Mouse (Mus musculus): ENCODE measurements around the gene Otud7b.

Otud7b gene

DNA sequence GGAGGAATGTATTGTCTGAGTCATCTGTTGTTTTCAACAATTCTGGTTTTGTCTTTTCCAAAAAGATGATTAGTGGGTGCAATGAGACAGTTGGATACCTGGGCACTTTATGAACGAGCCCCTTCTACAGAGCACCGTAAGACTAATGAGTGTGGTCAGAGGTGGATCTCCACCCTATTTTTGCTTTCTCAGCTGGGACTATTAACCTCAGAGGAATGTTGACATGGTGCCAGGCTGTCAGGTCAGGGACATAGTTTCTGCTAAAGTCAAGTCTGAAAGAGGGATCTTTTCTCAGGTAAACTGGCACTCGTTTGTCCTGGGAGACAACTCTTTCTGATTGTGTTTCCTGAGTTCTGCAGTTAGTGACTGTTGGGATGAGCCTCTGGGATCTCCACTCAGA, 30.7 kb downstream of the Otud7b start:
- no peak for DNase-seq (ENCODE audit: low read depth)

DNA sequence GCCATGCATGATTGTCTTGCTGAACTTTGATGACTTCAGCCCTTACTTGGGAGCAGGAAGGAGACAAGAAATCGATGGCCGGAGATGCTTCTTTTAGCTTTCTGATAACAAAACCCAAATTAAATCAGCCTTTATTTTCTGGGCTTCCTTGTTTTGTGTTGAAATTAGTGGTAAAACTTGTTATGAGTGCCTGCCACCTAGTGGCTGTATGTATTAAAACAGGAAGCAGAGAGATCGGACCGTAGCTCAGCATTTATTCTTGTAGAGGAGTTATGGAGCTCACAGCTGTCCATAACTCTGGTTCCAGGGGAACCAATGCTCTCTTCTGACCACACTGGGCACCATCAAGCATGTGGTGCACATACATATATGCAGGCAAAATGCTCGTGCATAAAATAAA, 43.6 kb downstream of the Otud7b start:
- peak; percentile 87 for DNase-seq (ENCODE audit: low read depth)

DNA sequence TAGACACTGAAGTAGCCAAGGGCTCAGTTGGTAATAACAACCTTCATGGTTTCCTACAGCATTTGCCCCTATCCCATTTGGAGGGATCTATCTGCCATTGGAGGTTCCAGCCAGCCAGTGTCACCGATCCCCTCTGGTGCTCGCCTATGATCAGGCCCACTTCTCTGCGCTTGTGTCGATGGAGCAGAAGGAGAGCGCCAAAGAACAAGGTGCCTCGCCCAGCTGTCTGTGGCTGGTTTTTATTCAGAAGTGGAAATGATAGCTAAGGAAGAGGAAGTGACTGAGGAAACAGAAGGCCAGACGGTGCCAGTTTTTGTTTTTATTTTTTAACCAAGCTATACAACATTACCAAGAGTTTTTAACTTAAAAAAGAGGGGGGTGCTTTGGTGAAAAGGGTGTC, 47.5 kb downstream of the Otud7b start:
- no peak for DNase-seq (ENCODE audit: low read depth)

DNA sequence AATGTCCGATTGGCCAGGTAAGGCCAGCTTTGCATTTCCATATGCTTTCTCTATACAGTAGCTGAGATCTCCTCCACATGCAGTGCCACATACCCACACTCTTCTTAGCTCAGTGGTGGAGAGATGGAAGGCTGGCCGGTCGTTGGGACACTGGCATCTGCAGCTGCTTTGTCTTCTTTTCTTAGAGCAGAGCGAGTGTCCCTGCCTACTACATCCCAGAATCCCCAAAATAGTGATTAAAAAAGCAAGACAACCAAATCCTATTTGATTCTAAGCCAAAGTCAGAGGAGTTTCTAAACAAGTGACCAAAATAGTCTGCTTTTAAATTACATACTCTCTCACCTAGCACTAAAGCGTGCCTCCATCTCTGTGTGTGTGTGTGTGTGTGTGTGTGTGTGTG, 48.3 kb downstream of the Otud7b start:
- DNase-seq (ENCODE audit: low read depth), result no peak

DNA sequence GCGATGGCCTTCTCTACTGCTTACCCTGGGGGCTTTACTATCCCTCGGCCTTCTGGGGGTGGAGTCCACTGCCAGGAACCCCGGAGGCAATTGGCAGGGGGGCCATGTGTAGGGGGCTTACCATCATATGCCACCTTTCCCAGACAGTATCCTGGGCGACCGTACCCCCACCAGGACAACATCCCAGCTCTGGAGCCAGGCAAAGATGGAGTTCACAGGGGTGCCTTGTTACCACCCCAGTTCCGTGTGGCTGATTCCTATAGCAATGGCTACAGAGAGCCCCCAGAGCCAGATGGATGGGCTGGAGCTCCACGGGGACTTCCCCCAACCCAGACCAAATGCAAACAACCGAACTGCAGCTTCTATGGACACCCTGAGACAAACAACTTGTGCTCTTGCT, 51.2 kb downstream of the Otud7b start:
- DNase-seq (ENCODE audit: low read depth), result no peak

DNA sequence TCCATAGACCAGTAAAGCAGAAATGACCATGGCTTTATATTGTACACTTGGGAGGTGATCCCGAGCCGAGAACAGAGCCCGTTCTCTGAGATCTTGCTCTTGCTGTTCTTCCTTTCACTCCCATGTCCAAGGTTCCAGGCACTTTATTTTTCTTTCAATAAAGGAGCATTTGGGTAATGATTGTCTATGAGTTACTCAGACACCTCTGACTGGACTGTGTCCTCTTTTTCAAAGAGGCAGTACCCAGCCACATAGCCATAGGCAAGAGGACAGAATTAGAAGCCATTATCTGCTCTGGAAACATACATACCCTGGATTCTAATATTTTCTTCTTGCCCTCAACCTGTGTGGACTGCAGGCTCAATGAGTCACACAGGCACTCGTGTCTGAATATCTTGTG, 55.5 kb downstream of the Otud7b start:
- no peak for DNase-seq (ENCODE audit: low read depth)

DNA sequence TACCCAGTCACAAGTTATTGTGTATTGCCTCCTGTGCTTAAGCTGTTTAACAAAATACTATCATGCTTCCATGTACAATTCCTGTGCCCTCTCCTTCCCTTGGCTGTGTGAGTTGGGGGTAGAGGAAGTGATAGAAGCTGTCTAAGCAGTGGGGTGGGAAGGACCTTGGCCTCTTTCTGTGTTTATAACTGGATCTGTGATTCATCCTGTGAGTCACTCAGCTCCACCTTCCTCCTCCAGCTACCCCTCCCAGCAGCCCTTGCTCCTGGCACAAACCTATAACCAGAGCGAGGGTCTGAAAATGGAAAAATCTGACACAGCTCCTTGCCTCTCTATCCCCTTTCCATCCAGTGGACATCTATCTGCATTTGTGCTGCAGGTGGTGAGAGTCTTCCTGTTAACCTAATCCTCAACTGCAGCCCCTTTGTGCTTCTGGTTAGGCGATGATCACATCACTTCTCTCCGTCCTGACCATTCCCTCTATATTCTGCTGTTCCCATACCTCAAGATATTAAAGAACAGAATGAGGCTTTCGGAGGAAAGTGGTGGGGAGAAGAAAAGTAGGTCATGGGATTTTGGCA, 56.0 kb downstream of the Otud7b start:
- peak; percentile 86 for DNase-seq (ENCODE audit: low read depth)

DNA sequence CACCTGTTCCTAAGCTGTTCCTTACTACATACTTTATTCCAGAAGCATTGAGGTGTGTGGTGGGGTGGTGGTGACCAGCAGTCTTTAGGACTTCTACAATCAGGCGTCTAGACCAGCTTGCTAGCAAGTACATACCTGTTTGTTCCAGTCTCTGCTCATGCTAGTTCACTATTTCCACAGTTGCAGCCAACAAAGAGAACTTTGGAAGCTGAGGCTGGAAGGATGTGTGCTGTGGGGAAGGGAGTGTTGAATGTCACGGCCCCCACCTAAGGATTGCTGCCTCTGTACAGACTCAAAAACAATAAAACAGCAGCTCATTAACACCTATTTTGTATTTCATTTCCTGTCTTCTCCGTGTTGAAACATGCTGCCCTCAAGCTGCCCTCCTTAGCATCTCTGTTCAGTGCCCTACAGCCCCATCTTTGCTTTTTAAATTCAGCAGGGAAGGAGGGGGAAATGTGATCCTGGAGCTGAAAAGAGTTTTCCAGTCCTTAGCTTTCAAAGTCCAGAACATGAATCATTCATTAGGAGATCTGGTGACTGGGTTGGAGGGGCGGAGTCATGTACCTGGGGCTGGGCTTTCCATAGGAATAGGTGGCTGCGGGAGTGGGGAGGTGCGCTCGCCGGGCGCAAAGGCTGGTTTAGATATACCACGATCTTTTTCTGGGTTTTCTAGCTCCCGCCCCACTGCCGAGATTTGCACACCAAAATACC, 56.6 kb downstream of the Otud7b start:
- peak; percentile 36 for DNase-seq (ENCODE audit: low read depth)

DNA sequence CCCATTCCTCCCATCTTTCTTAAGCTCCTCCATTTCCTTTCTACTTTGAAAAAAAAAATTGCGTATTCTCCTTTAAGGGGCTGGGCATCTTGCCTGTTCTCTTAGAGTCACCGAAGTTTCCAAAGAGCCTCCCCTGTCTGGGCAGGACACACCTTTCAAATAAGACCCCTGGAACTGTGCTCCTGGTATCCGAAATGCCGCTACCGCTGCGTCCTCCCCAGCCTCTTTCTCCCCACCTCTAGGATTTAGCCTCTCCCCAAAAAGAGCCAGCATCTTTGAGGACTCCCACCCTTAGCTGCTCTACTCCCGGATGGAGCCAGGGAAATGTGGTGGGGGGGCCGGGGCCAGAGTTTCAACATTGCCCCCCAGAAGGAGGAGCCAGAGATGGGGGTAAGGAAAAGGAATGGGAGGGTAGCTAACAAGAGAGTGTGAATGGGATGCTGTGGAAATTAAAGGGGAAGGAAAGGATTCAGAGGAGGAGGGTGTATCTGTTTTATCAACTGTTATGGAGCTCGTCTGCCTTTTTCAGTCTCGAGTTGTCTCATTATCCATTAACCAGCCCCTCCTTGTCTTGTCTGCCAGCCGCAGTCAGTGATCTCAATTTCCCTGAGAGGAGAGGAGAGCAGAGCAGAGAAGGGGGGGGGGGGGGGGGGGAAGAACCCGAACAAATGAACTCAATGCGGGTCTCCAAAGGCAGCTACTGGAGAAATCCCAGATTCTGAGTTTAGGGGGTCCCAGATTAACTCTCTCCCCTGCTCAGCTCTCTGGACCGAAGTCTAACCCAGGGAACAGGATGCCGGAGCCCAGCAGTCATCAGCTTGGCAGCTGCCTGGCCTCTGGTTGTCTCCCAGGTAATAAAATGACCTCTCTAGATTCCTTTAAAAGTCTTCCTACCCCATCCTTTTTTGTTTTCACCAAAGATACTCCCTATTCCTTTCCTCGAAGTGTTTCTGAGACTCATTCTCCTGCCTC, 57.8 kb downstream of the Otud7b start, which contains the start of gene Mtmr11:
Mtmr11 (plus strand) TSS at position 136 of the 972 bp plus-strand sequence.
- DNase-seq (ENCODE audit: low read depth), result no peak

DNA sequence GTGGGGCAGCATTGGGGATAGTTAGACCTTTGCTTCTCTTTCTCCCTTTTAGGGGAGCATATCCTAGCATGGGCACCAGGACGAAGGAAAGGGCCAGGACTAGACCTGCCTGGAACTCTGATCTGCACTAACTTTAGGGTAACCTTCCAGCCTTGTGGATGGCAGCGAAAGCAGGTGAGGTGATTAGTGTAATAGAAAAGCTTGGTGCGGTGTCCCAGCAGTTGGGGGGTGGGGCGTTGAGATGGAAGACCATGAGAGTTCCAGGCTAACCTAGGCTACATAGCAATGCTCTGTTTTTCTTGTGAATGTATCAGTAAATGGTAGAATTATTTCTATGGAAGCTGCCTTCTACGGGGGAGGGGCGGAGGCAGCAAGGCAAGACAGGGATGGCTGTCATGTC, 58.7 kb downstream of the Otud7b start:
- no peak for DNase-seq (ENCODE audit: low read depth)

DNA sequence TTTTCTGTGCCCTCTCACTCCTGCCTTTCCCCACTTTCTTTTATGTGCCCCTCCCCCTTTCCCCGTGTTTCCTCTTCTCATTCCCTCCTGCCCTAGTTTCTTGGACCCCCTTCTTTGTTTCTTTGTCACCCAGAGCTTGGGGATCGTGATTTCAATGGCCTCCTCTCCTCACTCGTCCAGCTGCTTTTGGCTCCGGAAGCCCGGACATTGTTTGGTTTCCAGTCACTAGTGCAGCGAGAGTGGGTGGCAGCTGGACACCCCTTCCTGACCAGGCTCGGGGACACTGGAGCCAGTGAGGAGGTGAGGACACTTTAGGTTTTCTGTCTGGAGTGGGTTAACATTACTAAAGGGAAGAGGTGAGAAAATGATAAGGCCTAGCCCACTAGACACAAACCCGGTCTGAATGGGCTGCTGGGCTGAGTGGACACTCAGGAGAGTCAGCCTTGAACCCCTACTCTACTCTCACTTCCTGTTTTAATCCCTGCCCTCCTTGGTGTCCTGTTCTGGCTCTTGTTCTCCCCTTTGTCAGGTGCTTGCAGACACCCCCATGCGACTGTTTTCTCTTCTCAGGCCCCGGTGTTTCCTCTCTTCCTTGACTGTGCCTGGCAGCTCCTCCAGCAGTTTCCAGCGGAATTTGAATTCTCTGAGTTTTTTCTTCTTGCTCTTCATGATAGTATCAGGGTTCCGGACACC, 64.3 kb downstream of the Otud7b start:
- DNase-seq (ENCODE audit: low read depth), result no peak

DNA sequence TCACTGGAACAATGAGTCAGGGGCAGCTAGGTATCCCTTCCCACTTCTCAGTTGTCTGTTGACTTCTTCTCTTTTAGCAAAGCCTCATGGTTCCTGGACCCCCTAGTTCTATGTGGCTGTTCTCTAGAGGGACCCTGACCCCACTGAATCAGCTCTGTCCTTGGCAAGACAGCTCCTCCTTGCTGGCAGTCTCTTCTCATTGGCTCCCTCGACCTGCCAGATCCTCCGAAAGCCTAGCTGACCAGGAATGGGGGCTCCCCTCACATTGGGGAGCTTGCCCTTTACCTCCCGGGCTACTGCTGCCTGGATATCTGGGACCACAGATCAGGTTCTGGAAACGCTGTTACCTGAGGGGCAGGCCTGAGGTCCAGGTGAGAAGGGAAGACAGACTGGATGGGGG, 65.9 kb downstream of the Otud7b start:
- DNase-seq (ENCODE audit: low read depth), result no peak

DNA sequence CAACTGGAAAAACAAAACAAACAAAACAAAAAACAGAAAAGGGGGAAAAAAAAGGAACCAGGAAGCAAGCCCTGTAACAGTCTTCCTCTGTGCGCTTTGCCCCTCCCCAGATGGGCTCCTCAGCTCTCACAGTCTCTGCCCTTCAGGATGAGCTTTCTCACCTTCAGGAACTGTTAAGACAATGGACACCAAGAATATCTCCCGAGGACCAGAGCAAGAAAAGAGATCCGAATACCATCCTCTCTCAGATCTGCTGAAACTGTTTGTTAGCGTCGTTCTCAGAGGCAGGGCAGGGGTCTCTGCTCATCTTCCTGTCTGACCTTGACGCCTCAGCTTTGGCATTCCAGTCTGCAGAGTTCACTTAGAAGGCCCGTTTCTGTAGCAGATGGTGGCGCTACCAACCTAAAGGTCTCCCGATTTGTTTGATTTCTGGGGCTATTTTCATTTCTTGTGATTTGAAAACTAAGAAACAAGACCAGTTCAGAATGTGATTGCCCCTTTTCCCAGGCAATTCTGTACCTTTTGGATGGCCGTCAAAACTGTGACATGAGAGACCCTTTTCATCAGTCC, 66.7 kb downstream of the Otud7b start:
- peak; percentile 68 for DNase-seq (ENCODE audit: low read depth)

DNA sequence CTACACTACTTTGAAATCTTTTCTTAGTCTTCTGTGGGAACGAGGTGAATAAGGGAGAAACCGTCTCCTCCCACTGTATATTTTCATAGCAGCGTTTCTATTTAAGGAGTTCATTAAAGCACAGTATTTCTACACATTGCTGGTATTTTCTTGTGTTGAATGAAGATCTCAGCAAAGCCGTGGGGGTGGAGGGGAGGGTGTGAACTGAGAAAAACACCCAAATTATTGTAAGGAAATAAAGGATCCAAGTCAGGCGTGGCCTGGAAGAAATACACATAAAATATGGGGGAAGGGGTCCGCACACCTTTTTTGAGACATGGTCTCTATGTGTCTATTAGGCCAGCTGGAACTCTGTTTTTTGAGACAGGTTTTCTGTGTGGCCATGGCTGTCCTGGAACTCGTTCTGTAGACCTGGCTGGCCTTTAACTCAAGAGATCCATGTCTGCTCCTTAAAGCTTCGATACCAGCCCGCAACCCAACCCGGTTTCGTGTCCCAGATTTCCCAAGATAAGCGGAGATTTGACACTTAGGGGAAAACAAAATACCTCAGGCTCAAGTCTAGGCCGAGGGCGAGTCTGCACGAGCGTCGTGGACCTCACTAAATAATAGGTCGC, 67.4 kb downstream of the Otud7b start:
- no peak for DNase-seq (ENCODE audit: low read depth)

DNA sequence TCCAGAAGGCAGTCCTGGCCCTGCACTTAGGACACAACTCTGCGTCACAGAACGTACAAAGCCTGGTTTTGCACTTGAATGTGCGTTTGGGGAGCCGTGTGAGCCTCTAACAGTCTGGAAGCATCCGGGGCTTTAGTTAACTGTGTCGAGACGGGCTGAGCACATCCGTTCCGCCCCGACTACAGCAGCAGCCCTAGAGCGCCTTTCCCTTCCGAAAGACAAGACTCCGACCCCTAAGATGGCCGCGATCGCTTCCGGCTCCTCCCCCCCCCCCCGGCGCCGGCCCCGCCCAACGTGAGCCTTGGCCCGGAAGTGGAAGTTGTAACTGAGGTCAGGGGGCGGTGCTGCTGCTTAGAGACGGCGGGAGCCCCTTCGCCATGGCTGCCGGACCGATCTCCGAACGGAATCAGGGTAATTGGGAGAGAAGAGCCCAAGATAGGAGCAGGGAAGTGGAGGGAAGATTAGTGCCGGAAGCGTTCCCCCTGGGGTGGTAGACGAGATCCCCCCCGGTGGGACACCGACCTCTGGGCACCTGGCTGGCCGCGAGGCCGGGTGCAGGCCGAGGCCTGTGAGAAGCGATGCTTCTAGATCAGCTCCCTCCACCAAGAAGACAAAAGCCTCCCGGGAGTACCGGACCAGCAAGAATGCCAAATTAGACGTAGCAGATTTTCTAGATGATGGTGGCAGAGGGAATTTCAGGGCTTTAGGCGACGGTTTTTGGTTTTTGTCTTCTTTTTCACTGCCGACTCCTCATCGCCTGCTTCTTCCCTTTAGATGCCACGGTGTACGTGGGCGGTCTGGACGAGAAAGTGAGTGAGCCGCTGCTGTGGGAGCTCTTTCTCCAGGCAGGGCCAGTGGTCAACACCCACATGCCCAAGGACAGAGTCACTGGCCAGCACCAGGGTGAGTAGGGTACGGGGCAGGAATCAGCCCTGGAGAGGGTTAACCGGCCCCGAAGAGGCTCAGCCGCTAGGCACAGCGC, 68.2 kb downstream of the Otud7b start, which contains the start of gene Sf3b4:
Sf3b4 (plus strand) TSS at position 136 of the 982 bp plus-strand sequence.
- DNase-seq (ENCODE audit: low read depth), result peak; percentile 97

DNA sequence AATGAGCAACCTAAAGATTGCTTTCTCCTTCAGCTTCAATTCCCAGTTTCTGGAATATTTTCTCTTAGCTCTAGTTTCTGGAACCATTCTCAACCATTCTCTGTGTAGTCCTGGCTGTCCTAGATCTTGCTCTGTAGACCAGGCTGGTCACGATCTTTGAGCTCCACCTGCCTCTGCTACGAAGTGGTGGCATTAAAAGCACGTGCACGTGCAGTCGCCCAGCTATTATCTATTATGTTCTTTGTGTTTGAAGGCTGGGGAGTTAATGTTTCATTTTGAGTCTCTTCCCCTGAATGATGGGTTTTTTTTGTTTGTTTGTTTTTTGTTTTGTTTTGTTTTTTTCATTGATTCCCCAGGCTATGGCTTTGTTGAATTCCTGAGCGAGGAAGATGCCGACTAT, 68.9 kb downstream of the Otud7b start:
- DNase-seq (ENCODE audit: low read depth), result no peak

DNA sequence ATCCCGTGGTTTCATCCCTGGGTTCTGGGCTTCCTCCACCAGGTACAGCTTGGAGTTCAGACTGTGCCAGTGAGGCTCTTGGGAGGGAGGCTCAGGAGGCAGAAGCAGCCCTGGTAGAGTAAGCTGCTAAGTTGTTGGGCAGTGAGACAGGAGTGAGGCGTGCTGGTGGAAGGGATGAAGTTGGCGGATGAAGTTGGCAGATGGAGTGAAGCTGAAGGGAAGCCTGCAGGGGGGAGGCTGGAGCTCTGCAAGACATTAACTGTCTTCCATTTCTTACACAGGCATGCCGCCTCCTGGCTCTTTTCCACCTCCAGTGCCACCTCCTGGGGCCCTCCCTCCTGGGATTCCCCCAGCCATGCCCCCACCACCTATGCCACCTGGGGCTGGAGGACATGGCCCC, 69.7 kb downstream of the Otud7b start:
- DNase-seq (ENCODE audit: low read depth), result peak; percentile 28

DNA sequence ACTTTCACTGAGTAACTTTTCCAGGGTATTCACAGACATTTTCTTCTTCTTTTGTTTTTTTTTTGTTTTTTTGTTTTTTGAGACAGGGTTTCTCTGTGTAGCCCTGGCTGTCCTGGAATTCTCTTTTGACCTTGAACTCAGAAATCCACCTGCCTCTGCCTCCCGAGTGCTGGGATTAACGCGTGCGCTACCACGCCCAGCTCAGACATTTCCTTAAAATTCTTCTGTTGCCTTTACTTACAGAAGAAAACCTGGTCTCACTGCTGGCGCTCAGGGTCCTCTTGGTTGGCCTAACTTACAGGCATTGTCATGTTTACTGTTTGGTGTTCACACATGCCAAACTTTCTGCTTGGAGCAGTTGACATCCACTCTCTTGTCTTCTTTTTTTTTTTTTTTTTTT, 70.9 kb downstream of the Otud7b start:
- no peak for DNase-seq (ENCODE audit: low read depth)

DNA sequence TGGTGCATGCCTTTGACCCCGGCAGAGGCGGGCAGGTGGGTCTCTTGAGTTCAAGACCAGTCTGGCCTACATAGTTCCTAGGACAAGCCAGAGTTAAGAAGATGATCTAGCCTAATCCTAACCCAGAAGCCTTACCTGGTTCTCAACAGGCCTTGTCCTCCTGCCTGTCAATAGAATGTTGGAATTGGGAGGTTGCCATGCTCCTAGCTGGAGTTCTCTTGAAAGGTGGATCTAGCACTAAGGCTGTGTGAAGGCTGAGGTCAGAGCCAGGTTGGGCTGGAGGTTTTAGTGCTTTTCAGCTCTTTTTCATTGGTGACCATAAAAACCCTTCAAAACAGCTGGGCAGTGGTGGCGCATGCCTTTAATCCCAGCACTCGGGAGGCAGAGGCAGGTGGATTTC, 74.1 kb downstream of the Otud7b start:
- no peak for DNase-seq (ENCODE audit: low read depth)

DNA sequence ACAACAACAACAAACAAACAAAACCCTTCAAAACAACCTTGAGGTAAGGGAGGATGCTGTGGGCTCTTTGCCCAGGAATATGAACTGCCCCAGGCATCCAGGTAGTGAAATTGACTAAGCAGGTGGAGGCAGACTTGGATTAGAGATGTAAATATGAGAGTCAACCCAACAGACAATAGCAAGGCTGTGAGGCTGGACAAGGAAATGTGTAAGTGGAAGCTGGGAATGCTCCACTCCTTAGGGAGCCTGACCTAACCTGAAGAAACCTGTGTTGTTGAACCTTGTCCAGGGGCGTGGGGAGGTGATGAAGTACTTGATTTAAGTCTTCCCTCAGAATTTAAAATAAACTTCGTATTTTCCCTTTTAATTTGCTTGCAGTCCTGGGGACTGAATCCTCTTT, 74.6 kb downstream of the Otud7b start:
- DNase-seq (ENCODE audit: low read depth), result no peak

Data from 416B (cell line).